Comparison of ENCODE assay signal across 34 mouse cellular contexts in genomic region chr11:53450070-53450705, GRCm38 (mm10). TPM values are rescaled to one million over a fixed set of nuclear protein-coding genes. Genes with fewer than 3 reads are reported as not detected.
DNase-seq lines count a peak whose midpoint lies in the region; ATAC-seq and TF ChIP-seq lines count a peak whose summit lies in the region.
"Had no signal": no experiment of that assay in that cellular context is flagged by ENCODE, and none has a peak within 500 bp of the region (broad histone marks: within the 10 kb centered on the region; RNA-seq: fewer than 3 reads in every experiment).

No protein-coding gene starts in this region.

- 0 out of 2 replicates have a peak overlapping the region, but pooled peaks have one; percentile 3 for H3K4me3 ChIP-seq in heart, embryonic 10.5 days
- no peak overlapping the region for H3K4me3 ChIP-seq in intestine, embryonic 16.5 days (ENCODE audit: low read length)
- H3K4me3 ChIP-seq in stomach, postnatal 0 days (ENCODE audit: low read depth, low read length): no peak overlapping the region
- H3K4me3 ChIP-seq in midbrain, embryonic 14.5 days (replicated peaks; ENCODE audit: low read depth, low read length): no peak overlapping the region
- H3K4me3 ChIP-seq: embryonic facial prominence, embryonic 13.5 days; erythroblast, embryonic 14.5 days; forebrain, embryonic 13.5 days; hindbrain, embryonic 12.5 days; midbrain, embryonic 10.5 days had no signal

- no peaks in the 10 kb centered on the region for H3K27me3 ChIP-seq in heart, embryonic 10.5 days (ENCODE audit: insufficient read depth, poor library complexity, severe bottlenecking)
- H3K27me3 ChIP-seq in intestine, embryonic 16.5 days (replicated peaks; ENCODE audit: control insufficient read depth, insufficient read depth, low read length): no peaks in the 10 kb centered on the region
- H3K27me3 ChIP-seq in stomach, postnatal 0 days (ENCODE audit: control insufficient read depth, insufficient read depth, low read length): no peaks in the 10 kb centered on the region
- no peaks in the 10 kb centered on the region for H3K27me3 ChIP-seq in midbrain, embryonic 14.5 days (ENCODE audit: control insufficient read depth, insufficient read depth, low read length)
- H3K27me3 ChIP-seq: embryonic facial prominence, embryonic 13.5 days; forebrain, embryonic 13.5 days; Patski had no signal

- H3K9ac ChIP-seq in intestine, embryonic 16.5 days (ENCODE audit: low read depth, low read length): no peak overlapping the region
- no peak overlapping the region for H3K9ac ChIP-seq in stomach, postnatal 0 days (ENCODE audit: low read length)
- H3K9ac ChIP-seq in midbrain, embryonic 14.5 days (replicated peaks; ENCODE audit: low read length): no peak overlapping the region
- H3K9ac ChIP-seq: embryonic facial prominence, embryonic 13.5 days; forebrain, embryonic 13.5 days; hindbrain, embryonic 12.5 days had no signal

- ATAC-seq in intestine, embryonic 16.5 days: peak; percentile 82
- 0 out of 2 replicates have a peak, but pooled peaks have one; percentile 16 for ATAC-seq in stomach, postnatal 0 days (ENCODE audit: low FRiP score, low TSS enrichment)
- ATAC-seq in midbrain, embryonic 14.5 days (ENCODE audit: low FRiP score, low TSS enrichment): no peak
- ATAC-seq: CD4-positive, CD25-positive, alpha-beta regulatory T cell, adult 4 months; forebrain, embryonic 13.5 days; lung, postnatal 0 days; Patski had no signal

- TF ChIP-seq EP300 in stomach, postnatal 0 days (optimal IDR thresholded peaks at IDR 0.05): no peak

- intact Hi-C loops in left cerebral cortex, postnatal 36 days (cut with DNase I): no loop called here

- 38% methylated on average over 15 of the region's 15 CpGs for WGBS in heart, embryonic 10.5 days
- 30% methylated on average over 15 of the region's 15 CpGs for WGBS in intestine, embryonic 16.5 days
- 30% methylated on average over 15 of the region's 15 CpGs for WGBS in stomach, postnatal 0 days
- 66% methylated on average over 15 of the region's 15 CpGs for WGBS in midbrain, embryonic 14.5 days

- H3K9me3 ChIP-seq in heart, embryonic 10.5 days: no peaks in the 10 kb centered on the region
- H3K9me3 ChIP-seq in intestine, embryonic 16.5 days (ENCODE audit: control insufficient read depth, low read length): no peaks in the 10 kb centered on the region
- no peaks in the 10 kb centered on the region for H3K9me3 ChIP-seq in stomach, postnatal 0 days (ENCODE audit: control insufficient read depth, low read length)
- H3K9me3 ChIP-seq in midbrain, embryonic 14.5 days (ENCODE audit: control insufficient read depth, low read length): no peaks in the 10 kb centered on the region
- H3K9me3 ChIP-seq: embryonic facial prominence, embryonic 13.5 days; forebrain, embryonic 13.5 days; hindbrain, embryonic 12.5 days; midbrain, embryonic 10.5 days had no signal

- no peak for DNase-seq in heart, embryonic 10.5 days (ENCODE audit: low spot score)
- DNase-seq in heart, postnatal 4 days: no peak
- peak; percentile 34 for DNase-seq in T-cell, adult 2 months (ENCODE audit: low spot score)
- DNase-seq in stomach, postnatal 0 days (ENCODE audit: low spot score): no peak
- DNase-seq in left cerebral cortex, postnatal 36 days (ENCODE audit: low spot score in 2 of 2): no peak
- no peak for DNase-seq in midbrain, embryonic 14.5 days
- DNase-seq in Muller cell, postnatal 12 days (ENCODE audit: inconsistent ontology term): no peak
- DNase-seq: adrenal gland, adult 2 months; cerebellum, adult 18-20 months; embryo, embryonic 11 days; gastrocnemius, postnatal 36 days; liver; spleen, adult 18-20 months had no signal

- no peak for TF ChIP-seq CTCF in stomach, postnatal 0 days (IDR thresholded peaks at IDR 0.05; ENCODE audit: low read depth)

- H3K4me1 ChIP-seq in heart, embryonic 10.5 days: peaks cover 14% of the 10 kb centered on the region
- peaks cover 14% of the 10 kb centered on the region for H3K4me1 ChIP-seq in intestine, embryonic 16.5 days (ENCODE audit: control insufficient read depth, insufficient read depth, low read length)
- no peaks in the 10 kb centered on the region for H3K4me1 ChIP-seq in stomach, postnatal 0 days (replicated peaks; ENCODE audit: control insufficient read depth, insufficient read depth)
- no peaks in the 10 kb centered on the region for H3K4me1 ChIP-seq in midbrain, embryonic 14.5 days (ENCODE audit: control insufficient read depth, insufficient read depth, low read length)
- H3K4me1 ChIP-seq: embryonic facial prominence, embryonic 13.5 days; forebrain, embryonic 13.5 days; hindbrain, embryonic 12.5 days; midbrain, embryonic 10.5 days had no signal

- no peak overlapping the region for H3K27ac ChIP-seq in heart, embryonic 10.5 days
- peak overlapping the region; percentile 77 for H3K27ac ChIP-seq in intestine, embryonic 16.5 days (ENCODE audit: low read length)
- H3K27ac ChIP-seq in stomach, postnatal 0 days (replicated peaks): no peak overlapping the region
- no peak overlapping the region for H3K27ac ChIP-seq in midbrain, embryonic 14.5 days (replicated peaks; ENCODE audit: low read depth, low read length)
- H3K27ac ChIP-seq: embryonic facial prominence, embryonic 13.5 days; forebrain, embryonic 13.5 days; hindbrain, embryonic 12.5 days; macrophage; midbrain, embryonic 10.5 days had no signal

- H3K36me3 ChIP-seq in heart, embryonic 10.5 days: no peaks in the 10 kb centered on the region
- H3K36me3 ChIP-seq in intestine, embryonic 16.5 days (ENCODE audit: control insufficient read depth, insufficient read depth, low read length): no peaks in the 10 kb centered on the region
- no peaks in the 10 kb centered on the region for H3K36me3 ChIP-seq in stomach, postnatal 0 days (ENCODE audit: control insufficient read depth, insufficient read depth, low read length)
- no peaks in the 10 kb centered on the region for H3K36me3 ChIP-seq in midbrain, embryonic 14.5 days (ENCODE audit: control insufficient read depth, insufficient read depth, low read length)
- H3K36me3 ChIP-seq: embryonic facial prominence, embryonic 13.5 days; hindbrain, embryonic 12.5 days; midbrain, embryonic 10.5 days had no signal

- peak overlapping the region; percentile 30; the same call in 1 of the 2 replicates for H3K4me2 ChIP-seq in intestine, embryonic 16.5 days (ENCODE audit: low read depth, low read length)
- no peak overlapping the region for H3K4me2 ChIP-seq in stomach, postnatal 0 days (replicated peaks; ENCODE audit: low read depth)
- no peak overlapping the region for H3K4me2 ChIP-seq in midbrain, embryonic 14.5 days (ENCODE audit: low read length)
- H3K4me2 ChIP-seq: embryonic facial prominence, embryonic 13.5 days; forebrain, embryonic 13.5 days; heart, embryonic 11.5 days; hindbrain, embryonic 12.5 days had no signal

RNA-seq across cellular contexts. Expression of gene Gm10447, which starts 6.7 kb away (rescaled TPM):
- polyA plus RNA-seq in heart, embryonic 10.5 days (2016; fragmentation: Nextera tagmentation; extraction: Ambion mirVana): 0.10 and 0.16 TPM in 2 replicates
- total RNA-seq in heart, postnatal 4 days (2021): not detected
- 0.06 and 0.07 TPM in 2 replicates for polyA plus RNA-seq in intestine, embryonic 16.5 days (2015; fragmentation: Nextera tagmentation; extraction: Ambion mirVana)
- 0.08 and 0.13 TPM in 2 replicates for polyA plus RNA-seq in stomach, postnatal 0 days (2015; fragmentation: Nextera tagmentation; extraction: Ambion mirVana)
- under 1 TPM; 0.22 to 0.34 TPM for total RNA-seq in left cerebral cortex, postnatal 36 days (2021)
- polyA plus RNA-seq in midbrain, embryonic 14.5 days (2014; fragmentation: Nextera tagmentation; extraction: Ambion mirVana): not detected in 2 replicates
- total RNA-seq: adrenal gland, adult 2 months; ES-E14; gastrocnemius, adult 18-20 months; gastrocnemius, postnatal 36 days; neutrophil, adult 5-6 weeks had no signal
- polyA plus RNA-seq: adrenal gland, adult 2 months; CD4-positive, CD25-positive, alpha-beta regulatory T cell, adult 4 months; erythroblast, embryonic 14.5 days; forebrain, embryonic 13.5 days; heart, embryonic 11.5 days; kidney, embryonic 14.5 days; lung, postnatal 0 days; macrophage; midbrain, embryonic 10.5 days; Patski had no signal

RNA-seq across cellular contexts. Expression of gene Shroom1, which starts 6.8 kb away (rescaled TPM):
- polyA plus RNA-seq in heart, embryonic 10.5 days (2016; fragmentation: Nextera tagmentation; extraction: Ambion mirVana): 2.3 and 2.5 TPM in 2 replicates
- 1 to 10 TPM in 1 of 2 experiments, under 1 TPM in 1; 0.93 to 1.1 TPM for total RNA-seq in heart, postnatal 4 days (2021)
- polyA plus RNA-seq in intestine, embryonic 16.5 days (2015; fragmentation: Nextera tagmentation; extraction: Ambion mirVana): 1.3 and 1.4 TPM in 2 replicates
- polyA plus RNA-seq in stomach, postnatal 0 days (2015; fragmentation: Nextera tagmentation; extraction: Ambion mirVana): 1.3 and 1.7 TPM in 2 replicates
- 1 to 10 TPM; 5.3 to 5.5 TPM for total RNA-seq in left cerebral cortex, postnatal 36 days (2021)
- polyA plus RNA-seq in midbrain, embryonic 14.5 days (2014; fragmentation: Nextera tagmentation; extraction: Ambion mirVana): 1.5 and 1.9 TPM in 2 replicates
- total RNA-seq: neutrophil, adult 5-6 weeks had no signal
- polyA plus RNA-seq: CD4-positive, CD25-positive, alpha-beta regulatory T cell, adult 4 months; erythroblast, embryonic 14.5 days; macrophage; Patski had no signal

RNA-seq across cellular contexts. Expression of gene Gdf9, which starts 19.4 kb away (rescaled TPM):
- 0.74 and 1.5 TPM in 2 replicates for polyA plus RNA-seq in heart, embryonic 10.5 days (2016; fragmentation: Nextera tagmentation; extraction: Ambion mirVana)
- total RNA-seq in heart, postnatal 4 days (2021): under 1 TPM in 1 of 2 experiments, not detected in 1; 0.25 TPM
- polyA plus RNA-seq in intestine, embryonic 16.5 days (2015; fragmentation: Nextera tagmentation; extraction: Ambion mirVana): 0.99 and 1.4 TPM in 2 replicates
- polyA plus RNA-seq in stomach, postnatal 0 days (2015; fragmentation: Nextera tagmentation; extraction: Ambion mirVana): 0.78 and 0.88 TPM in 2 replicates
- 1 to 10 TPM in 1 of 2 experiments, not detected in 1; 1.1 TPM for total RNA-seq in left cerebral cortex, postnatal 36 days (2021)
- polyA plus RNA-seq in midbrain, embryonic 14.5 days (2014; fragmentation: Nextera tagmentation; extraction: Ambion mirVana): 3.7 and 5.9 TPM in 2 replicates
- total RNA-seq: neutrophil, adult 5-6 weeks had no signal
- polyA plus RNA-seq: CD4-positive, CD25-positive, alpha-beta regulatory T cell, adult 4 months; erythroblast, embryonic 14.5 days had no signal

RNA-seq across cellular contexts. Expression of gene Uqcrq, which starts 19.6 kb away (rescaled TPM):
- 854 and 1,100 TPM in 2 replicates for polyA plus RNA-seq in heart, embryonic 10.5 days (2016; fragmentation: Nextera tagmentation; extraction: Ambion mirVana)
- total RNA-seq in heart, postnatal 4 days (2021): 1,000 to 10,000 TPM; 1,656 to 1,792 TPM
- polyA plus RNA-seq in intestine, embryonic 16.5 days (2015; fragmentation: Nextera tagmentation; extraction: Ambion mirVana): 1,029 and 1,034 TPM in 2 replicates
- 903 and 973 TPM in 2 replicates for polyA plus RNA-seq in stomach, postnatal 0 days (2015; fragmentation: Nextera tagmentation; extraction: Ambion mirVana)
- 100 to 1,000 TPM; 404 to 490 TPM for total RNA-seq in left cerebral cortex, postnatal 36 days (2021)
- polyA plus RNA-seq in midbrain, embryonic 14.5 days (2014; fragmentation: Nextera tagmentation; extraction: Ambion mirVana): 665 and 802 TPM in 2 replicates

RNA-seq across cellular contexts. Expression of gene Gm9837, which starts 20.1 kb away (rescaled TPM):
- not detected in 2 replicates for polyA plus RNA-seq in heart, embryonic 10.5 days (2016; fragmentation: Nextera tagmentation; extraction: Ambion mirVana)
- total RNA-seq in heart, postnatal 4 days (2021): not detected
- not detected in 2 replicates for polyA plus RNA-seq in intestine, embryonic 16.5 days (2015; fragmentation: Nextera tagmentation; extraction: Ambion mirVana)
- not detected in 2 replicates for polyA plus RNA-seq in stomach, postnatal 0 days (2015; fragmentation: Nextera tagmentation; extraction: Ambion mirVana)
- not detected for total RNA-seq in left cerebral cortex, postnatal 36 days (2021)
- not detected in 2 replicates for polyA plus RNA-seq in midbrain, embryonic 14.5 days (2014; fragmentation: Nextera tagmentation; extraction: Ambion mirVana)
- total RNA-seq: adrenal gland, adult 2 months; adrenal gland, postnatal 4 days; ES-E14; gastrocnemius, adult 18-20 months; gastrocnemius, postnatal 36 days; left cerebral cortex, adult 18-20 months; left cerebral cortex, postnatal 25 days; neutrophil, adult 5-6 weeks had no signal
- polyA plus RNA-seq: adrenal gland, adult 2 months; CD4-positive, CD25-positive, alpha-beta regulatory T cell, adult 4 months; embryonic facial prominence, embryonic 13.5 days; erythroblast, embryonic 14.5 days; forebrain, embryonic 13.5 days; heart, embryonic 11.5 days; heart, postnatal 0 days; hindbrain, embryonic 12.5 days; kidney, embryonic 14.5 days; liver, embryonic 16.5 days; lung, postnatal 0 days; macrophage; midbrain, embryonic 10.5 days; Patski; urinary bladder, adult 2 months had no signal
